ENCODE assay signal across 26 mouse cellular contexts in genomic region chr6:6457001-6457400, GRCm38 (mm10).
"Had no signal": no experiment of that assay in that cellular context is flagged by ENCODE, and none has a peak within 500 bp of the region (broad histone marks: within the 10 kb centered on the region; RNA-seq: fewer than 3 reads in every experiment).

No protein-coding gene starts in this region.

- ATAC-seq: forebrain, embryonic 13.5 days; forebrain, embryonic 14.5 days; forebrain, embryonic 15.5 days; forebrain, embryonic 16.5 days; forebrain, postnatal 0 days had no signal

- H3K4me3 ChIP-seq: embryonic facial prominence, embryonic 12.5 days; embryonic facial prominence, embryonic 13.5 days; embryonic facial prominence, embryonic 15.5 days; erythroblast, embryonic 14.5 days; forebrain, embryonic 10.5 days; forebrain, embryonic 12.5 days; forebrain, embryonic 13.5 days; forebrain, embryonic 15.5 days; gastrocnemius, adult 2 months; heart, adult 2 months had no signal

- H3K9ac ChIP-seq: embryonic facial prominence, embryonic 12.5 days; embryonic facial prominence, embryonic 13.5 days; embryonic facial prominence, embryonic 15.5 days; forebrain, embryonic 12.5 days; forebrain, embryonic 13.5 days; forebrain, embryonic 15.5 days; forebrain, postnatal 0 days had no signal

- H3K4me2 ChIP-seq: embryonic facial prominence, embryonic 12.5 days; embryonic facial prominence, embryonic 13.5 days; embryonic facial prominence, embryonic 15.5 days; forebrain, embryonic 12.5 days; forebrain, embryonic 13.5 days; forebrain, embryonic 15.5 days had no signal

- H3K27ac ChIP-seq: embryonic facial prominence, embryonic 12.5 days; embryonic facial prominence, embryonic 13.5 days; embryonic facial prominence, embryonic 15.5 days; forebrain, embryonic 10.5 days; forebrain, embryonic 12.5 days; forebrain, embryonic 13.5 days; forebrain, embryonic 15.5 days; gastrocnemius, adult 2 months; heart, adult 2 months had no signal

- H3K4me1 ChIP-seq: embryonic facial prominence, embryonic 15.5 days had no signal

- DNase-seq: cerebellum, adult 2 months; cerebellum, adult 8-10 months; cerebellum, adult 9-10 months; cerebellum, adult 9-11 months; cerebellum, postnatal 25 days; cerebellum, postnatal 36 days; embryo, embryonic 11 days; forebrain, postnatal 0 days; gastrocnemius, adult 2 months; gastrocnemius, postnatal 10 days; gastrocnemius, postnatal 14 days; gastrocnemius, postnatal 25 days; gastrocnemius, postnatal 36 days; heart, adult 11 months; heart, adult 18-20 months; heart, adult 2 months had no signal

- H3K27me3 ChIP-seq: embryonic facial prominence, embryonic 12.5 days; forebrain, embryonic 12.5 days; forebrain, embryonic 13.5 days; forebrain, embryonic 15.5 days had no signal

- H3K9me3 ChIP-seq: embryonic facial prominence, embryonic 12.5 days; embryonic facial prominence, embryonic 13.5 days; embryonic facial prominence, embryonic 15.5 days; forebrain, embryonic 10.5 days; forebrain, embryonic 12.5 days; forebrain, embryonic 13.5 days; forebrain, embryonic 15.5 days had no signal

- H3K36me3 ChIP-seq: embryonic facial prominence, embryonic 12.5 days; embryonic facial prominence, embryonic 13.5 days; embryonic facial prominence, embryonic 15.5 days; forebrain, embryonic 10.5 days; forebrain, embryonic 12.5 days; forebrain, embryonic 15.5 days had no signal
